Mouse (Mus musculus) G1E (cell line): ENCODE results near the gene Fbf1. TPM values are rescaled to one million over a fixed set of nuclear protein-coding genes. Genes with fewer than 3 reads are reported as not detected.

Source experiments
- ATAC-seq: 2 replicates; pipeline ENCODE4 v1.8.0; 2016; ENCODE audit warnings: mild to moderate bottlenecking; ENCODE audit not compliant: insufficient number of reproducible peaks, poor library complexity, low FRiP score, severe bottlenecking; ENCODE audit errors: extremely low read depth
- DNase-seq: peaks from one replicate; pipeline ENCODE4 v3.0.0; 2012; ENCODE audit warnings: low spot score
- H3K27me3 ChIP-seq: 2 replicates; pipeline ENCODE4 v1.6.1; 2012; ENCODE audit warnings: mild to moderate bottlenecking, low read length, inconsistent platforms; ENCODE audit not compliant: insufficient read depth
- H3K36me3 ChIP-seq: replicated peaks from 2 replicates; pipeline ENCODE3; 2012; ENCODE audit warnings: mild to moderate bottlenecking, inconsistent platforms
- H3K4me1 ChIP-seq: 2 replicates; pipeline ENCODE4 v1.6.1; 2012; ENCODE audit warnings: low read depth, low read length, inconsistent platforms, mixed read lengths; ENCODE audit not compliant: insufficient read depth
- H3K4me3 ChIP-seq: 2 replicates; pipeline ENCODE4 v1.5.1; 2012; ENCODE audit warnings: low read depth, mild to moderate bottlenecking, inconsistent platforms, low read length, moderate library complexity, mixed read lengths
- H3K9me3 ChIP-seq: replicated peaks from 2 replicates; pipeline ENCODE4 v1.6.1; 2012; ENCODE audit warnings: inconsistent platforms
- CTCF ChIP-seq: IDR thresholded peaks from 2 replicates; pipeline ENCODE4 v1.5.1; 2012; ENCODE audit warnings: low read depth, low read length, inconsistent platforms, mixed read lengths
- GATA1 ChIP-seq: IDR thresholded peaks from 2 replicates; pipeline ENCODE4 v1.6.1; 2012; ENCODE audit warnings: borderline replicate concordance, low read length, inconsistent platforms, mixed read lengths
- GATA2 ChIP-seq: IDR thresholded peaks from 2 replicates; pipeline ENCODE4 v1.6.1; 2012; ENCODE audit warnings: low read depth, low read length, inconsistent platforms, borderline replicate concordance
- POLR2AphosphoS5 ChIP-seq: IDR thresholded peaks from 2 replicates; pipeline ENCODE4 v1.6.1; 2012; ENCODE audit warnings: low read depth, low read length, inconsistent platforms; ENCODE audit not compliant: insufficient replicate concordance
- TAL1 ChIP-seq: conservative IDR thresholded peaks from 2 replicates; pipeline ENCODE4 v1.6.1; 2012; ENCODE audit warnings: low read depth, low read length, inconsistent platforms, mixed read lengths
- polyA plus RNA-seq: library from polyadenylated mRNA; stranded (reverse); fragments of >175 nt; gene quantifications from 2 replicates; pipeline ENCODE4 v1.2.3, GENCODE M21; 2012
- total RNA-seq, 2 experiments: library from RNA; stranded (forward) in 1 of 2; stranded (reverse) in 1 of 2; fragments of 200-1000 nt in 1 of 2; fragments of >200 nt in 1 of 2; fragmentation: Nextera tagmentation in 1 of 2; gene quantifications; 2 replicates each; pipeline ENCODE4 v1.2.3; 2014 to 2017

Fbf1 gene
- total and polyA plus RNA-seq, 3 experiments = 23.6 to 50.9 (median 35.9) TPM

DNA sequence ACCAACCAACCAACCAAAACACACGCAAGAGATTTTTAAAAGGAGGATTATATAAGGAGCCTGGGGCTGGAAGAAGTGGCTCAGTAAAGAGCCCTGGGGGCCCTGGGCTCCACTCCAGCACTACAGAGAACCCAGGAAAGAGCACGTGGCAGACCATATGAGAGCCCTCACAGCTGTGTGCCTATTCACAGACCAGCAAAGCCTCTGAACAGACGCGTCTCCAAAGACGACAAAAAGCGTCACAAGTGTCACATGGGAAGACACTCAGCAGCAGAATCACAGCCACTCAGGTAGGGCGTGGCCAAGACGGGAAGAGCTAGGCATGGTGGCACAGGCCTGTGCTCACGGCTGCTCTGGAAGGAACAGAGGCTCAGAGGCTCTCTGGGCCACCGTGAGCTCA, 5.8 kb downstream of the Fbf1 start:
- TF ChIP-seq CTCF (no peak), GATA1 (no peak), GATA2 (no peak), TAL1 (no peak), POLR2AphosphoS5 (no peak)
- Histone ChIP-seq H3K4me3 (no peak overlapping the region), H3K36me3 (peaks cover 82% of the 10 kb centered on the region), H3K9me3 (no peaks in the 10 kb centered on the region), H3K4me1 (peaks cover 21% of the 10 kb centered on the region), H3K27me3 (no peaks in the 10 kb centered on the region)
- DNase-seq (no peak), ATAC-seq (no peak)

GRCm38 (mm10) chr11:116161312-116161711, 6.7 kb downstream of the Fbf1 start:
- no peak for TF ChIP-seq GATA2
- no peak for TF ChIP-seq POLR2AphosphoS5
- TF ChIP-seq CTCF = no peak
- no peak for TF ChIP-seq GATA1
- TF ChIP-seq TAL1 = no peak
- H3K27me3 ChIP-seq = no peaks in the 10 kb centered on the region
- ATAC-seq (no peak), DNase-seq (no peak)
- H3K36me3 ChIP-seq = peaks cover 88% of the 10 kb centered on the region
- H3K9me3 ChIP-seq = no peaks in the 10 kb centered on the region
- peaks cover 13% of the 10 kb centered on the region for H3K4me1 ChIP-seq
- no peak overlapping the region for H3K4me3 ChIP-seq

GRCm38 (mm10) chr11:116150960-116151359, 17.0 kb downstream of the Fbf1 start:
- Histone ChIP-seq H3K4me1 (peaks cover 17% of the 10 kb centered on the region), H3K4me3 (no peak overlapping the region), H3K36me3 (peaks cover 99% of the 10 kb centered on the region), H3K27me3 (no peaks in the 10 kb centered on the region; the same call in 1 of the 2 replicates), H3K9me3 (no peaks in the 10 kb centered on the region)
- TF ChIP-seq TAL1 = no peak
- ATAC-seq (no peak), DNase-seq (no peak)

GRCm38 (mm10) chr11:116149341-116149740, 18.6 kb downstream of the Fbf1 start:
- H3K4me1 ChIP-seq = peaks cover 24% of the 10 kb centered on the region
- ATAC-seq (no peak), DNase-seq (no peak)
- no peaks in the 10 kb centered on the region for H3K9me3 ChIP-seq
- no peaks in the 10 kb centered on the region; the same call in 1 of the 2 replicates for H3K27me3 ChIP-seq
- TF ChIP-seq POLR2AphosphoS5 = no peak
- TF ChIP-seq TAL1 = no peak
- no peak for TF ChIP-seq GATA1
- TF ChIP-seq CTCF = no peak
- TF ChIP-seq GATA2 = no peak
- peaks cover 100% of the 10 kb centered on the region for H3K36me3 ChIP-seq
- no peak overlapping the region for H3K4me3 ChIP-seq

DNA sequence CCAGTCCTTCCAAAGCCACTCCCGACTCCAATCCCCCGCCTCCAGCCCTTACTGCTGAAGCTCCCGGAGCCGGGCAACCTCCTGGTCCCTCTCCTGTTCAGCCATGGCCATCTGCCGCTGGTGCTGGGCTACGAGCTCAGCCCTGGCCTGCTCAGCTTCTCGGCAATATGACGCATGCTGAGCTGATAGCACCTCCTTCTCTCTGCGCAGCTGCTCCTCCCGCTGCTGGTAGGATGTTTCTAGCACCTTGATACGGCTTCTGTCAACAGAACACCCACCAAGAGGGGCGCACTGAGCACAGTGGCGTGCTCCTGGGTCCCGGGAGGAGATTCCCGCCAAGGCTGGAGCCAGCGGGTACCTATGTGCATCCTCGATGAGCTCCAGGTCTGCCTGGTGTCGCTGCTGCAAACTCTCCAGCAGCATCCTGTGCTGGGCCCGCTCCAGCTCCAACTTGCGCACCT, 19.2 kb downstream of the Fbf1 start:
- H3K4me1 ChIP-seq = peaks cover 25% of the 10 kb centered on the region
- H3K27me3 ChIP-seq = no peaks in the 10 kb centered on the region; the same call in 1 of the 2 replicates
- DNase-seq = no peak
- H3K4me3 ChIP-seq = no peak overlapping the region
- H3K9me3 ChIP-seq = no peaks in the 10 kb centered on the region
- TF ChIP-seq POLR2AphosphoS5 = no peak
- no peak for TF ChIP-seq GATA2
- no peak for TF ChIP-seq TAL1
- TF ChIP-seq CTCF = no peak
- no peak for TF ChIP-seq GATA1
- no peak for ATAC-seq
- H3K36me3 ChIP-seq = peaks cover 100% of the 10 kb centered on the region

DNA sequence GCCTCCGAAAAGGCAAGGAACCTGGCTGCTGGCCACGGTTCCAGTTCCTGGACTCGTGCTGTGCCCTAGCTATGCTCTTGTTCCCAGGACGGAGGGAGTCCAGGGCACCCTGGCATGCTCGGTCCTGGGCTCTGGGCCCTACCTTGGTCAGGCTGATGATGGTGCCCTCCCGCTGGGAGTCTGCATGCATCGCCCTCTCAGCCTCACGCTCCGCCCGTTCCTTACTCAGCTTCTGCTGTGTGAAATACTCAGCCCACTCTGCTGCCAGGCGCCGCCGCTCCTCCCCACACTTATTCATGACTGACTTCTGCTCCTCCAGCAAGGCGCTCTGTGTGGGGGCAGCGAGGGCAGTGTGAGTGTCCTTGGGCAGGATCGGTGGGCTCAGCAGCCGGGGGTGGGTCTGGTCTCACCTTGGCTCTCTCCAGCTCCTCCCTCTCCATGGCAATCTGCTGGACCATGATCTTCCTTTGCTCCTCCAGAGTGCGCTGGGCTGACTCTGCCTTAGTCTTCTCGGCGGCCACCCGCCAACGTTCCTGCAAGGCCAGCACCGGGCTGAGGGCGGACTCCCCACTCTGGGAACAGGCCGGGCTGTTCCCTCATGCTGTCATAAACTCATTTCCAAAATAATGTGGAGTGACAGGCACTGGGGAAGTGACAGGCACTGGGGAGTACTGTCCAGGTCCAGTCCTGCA, 21.5 kb downstream of the Fbf1 start:
- no peaks in the 10 kb centered on the region for H3K9me3 ChIP-seq
- peaks cover 47% of the 10 kb centered on the region for H3K4me1 ChIP-seq
- H3K36me3 ChIP-seq = peaks cover 90% of the 10 kb centered on the region
- ATAC-seq = no peak
- no peak overlapping the region for H3K4me3 ChIP-seq
- H3K27me3 ChIP-seq = no peaks in the 10 kb centered on the region; the same call in 1 of the 2 replicates
- DNase-seq = no peak
- TF ChIP-seq GATA2 (no peak), POLR2AphosphoS5 (no peak)
